Mouse (Mus musculus) testis, adult 2 months (tissue): ENCODE measurements around the gene Ada.

Source experiments
- CTCF ChIP-seq: fragments of 200-500 bp; IDR thresholded peaks from 2 replicates; pipeline ENCODE4 v1.5.1; 2012; ENCODE audit warnings: low read depth, mild to moderate bottlenecking, inconsistent platforms, low read length, moderate library complexity; ENCODE audit not compliant: control insufficient read depth, insufficient read depth, insufficient replicate concordance
- POLR2A ChIP-seq: fragments of 200-500 bp; IDR thresholded peaks from 2 replicates; pipeline ENCODE4 v1.6.1; 2012; ENCODE audit warnings: low read depth, mild to moderate bottlenecking, inconsistent platforms, low read length, moderate library complexity; ENCODE audit not compliant: control insufficient read depth

- TF ChIP-seq CTCF (no peak), POLR2A (no peak)
These were observed 60.3 kb downstream of the Ada start for GRCm38 (mm10) chr2:163689771-163690170.
